16 mouse cellular contexts compared by ENCODE assay signal in the genomic region with DNA sequence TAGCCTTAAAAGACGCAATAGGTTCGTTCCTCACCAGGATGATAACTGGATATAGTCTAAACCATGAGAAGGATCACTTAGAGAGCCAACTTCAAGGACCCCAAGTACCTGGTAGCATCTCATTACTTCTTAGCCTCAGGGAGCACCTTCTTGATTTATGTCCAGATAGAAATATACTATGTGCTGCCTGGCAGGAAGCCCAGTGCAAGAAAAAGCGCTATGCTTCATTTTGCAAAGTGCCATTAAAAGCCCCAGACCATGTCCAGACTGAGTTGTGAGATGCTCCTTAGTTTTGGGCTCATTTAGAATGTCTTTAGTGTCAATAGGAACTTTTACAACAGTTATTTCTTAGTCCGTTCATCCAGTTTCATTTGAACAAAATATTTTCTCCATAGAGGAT.
"Had no signal": no experiment of that assay in that cellular context is flagged by ENCODE, and none has a peak within 500 bp of the region (broad histone marks: within the 10 kb centered on the region; RNA-seq: fewer than 3 reads in every experiment).

No protein-coding gene starts in this region.

- H3K27ac ChIP-seq: macrophage; midbrain, embryonic 13.5 days; midbrain, embryonic 15.5 days; neural tube, embryonic 12.5 days; stomach, embryonic 15.5 days; stomach, postnatal 0 days had no signal

- H3K27me3 ChIP-seq: megakaryocyte, embryonic 14.5 days; midbrain, embryonic 13.5 days; midbrain, embryonic 15.5 days; neural tube, embryonic 12.5 days; stomach, embryonic 15.5 days had no signal

- H3K9me3 ChIP-seq: midbrain, embryonic 13.5 days; midbrain, embryonic 15.5 days; neural tube, embryonic 12.5 days; stomach, embryonic 15.5 days had no signal

- H3K4me3 ChIP-seq: megakaryocyte, embryonic 14.5 days; midbrain, embryonic 13.5 days; midbrain, embryonic 15.5 days; neural tube, embryonic 12.5 days; stomach, embryonic 15.5 days had no signal

- H3K36me3 ChIP-seq: midbrain, embryonic 13.5 days; midbrain, embryonic 15.5 days; neural tube, embryonic 12.5 days; stomach, embryonic 15.5 days had no signal

- ATAC-seq: liver, postnatal 0 days; midbrain, embryonic 13.5 days; midbrain, embryonic 15.5 days had no signal

- H3K9ac ChIP-seq: liver, postnatal 0 days; midbrain, embryonic 13.5 days; midbrain, embryonic 15.5 days; neural tube, embryonic 12.5 days; stomach, embryonic 15.5 days had no signal

- H3K4me2 ChIP-seq: midbrain, embryonic 11.5 days; midbrain, embryonic 13.5 days; midbrain, embryonic 15.5 days; neural tube, embryonic 12.5 days; stomach, embryonic 15.5 days had no signal

- DNase-seq: liver, postnatal 0 days; lung, adult 2 months; lung, postnatal 14 days; lung, postnatal 36 days; right cerebral cortex, postnatal 14 days; thymus, adult 2 months; thymus, postnatal 25 days; thymus, postnatal 4 days had no signal

- H3K4me1 ChIP-seq: megakaryocyte, embryonic 14.5 days; midbrain, embryonic 13.5 days; midbrain, embryonic 15.5 days; neural tube, embryonic 12.5 days; stomach, embryonic 15.5 days had no signal
